Mouse (Mus musculus) liver, postnatal 0 days (tissue): Measurements from ENCODE around the gene Gm17324.
"Not testable (repeated sequence)": the region's sequence is repeated elsewhere in the genome, so short reads cannot be mapped to it uniquely, and the experiment has no call there.

ENCODE experiments used
- CTCF ChIP-seq: sonication (generic); IDR thresholded peaks from 2 replicates; pipeline ENCODE4 v1.5.1; 2016; ENCODE audit warnings: antibody characterized with exemption, low read depth
- EP300 ChIP-seq: IDR thresholded peaks from 2 replicates; pipeline ENCODE4 v1.6.1; 2016; ENCODE audit warnings: antibody characterized with exemption, low read depth, mild to moderate bottlenecking

GRCm38 (mm10) chr9:78488021-78488420 is 39.4 kb upstream of the Gm17324 start:
- TF ChIP-seq CTCF, EP300: not testable (repeated sequence)
